Mouse (Mus musculus): ENCODE results near the gene Sync. TPM values are rescaled to one million over a fixed set of nuclear protein-coding genes. Genes with fewer than 3 reads are reported as not detected.

Gene Sync
- polyA plus RNA-seq, 1 experiment, result 0.90 TPM

GRCm38 (mm10) chr4:129320876-129321275 lies 33.5 kb downstream of the Sync start:
- Histone ChIP-seq H3K27ac (ENCODE audit: insufficient read depth, low read length) (no peak overlapping the region), H3K27me3 (ENCODE audit: control insufficient read depth, insufficient read depth, low read length, poor library complexity, severe bottlenecking) (no peaks in the 10 kb centered on the region), H3K36me3 (ENCODE audit: control insufficient read depth, insufficient read depth, low read length, poor library complexity, severe bottlenecking) (peaks cover 75% of the 10 kb centered on the region), H3K4me3 (ENCODE audit: low read depth, low read length) (no peak overlapping the region), H3K9ac (ENCODE audit: low read depth, poor library complexity, severe bottlenecking) (no peak overlapping the region), H3K9me3 (replicated peaks; ENCODE audit: control insufficient read depth, insufficient read depth, low read length, poor library complexity, severe bottlenecking) (no peaks in the 10 kb centered on the region), H3K4me1 (ENCODE audit: control insufficient read depth, insufficient read depth, low read length) (no peaks in the 10 kb centered on the region)
- TF ChIP-seq CTCF (IDR thresholded peaks at IDR 0.05; ENCODE audit: low read depth, low read length), result no peak
- no peak for TF ChIP-seq EP300 (IDR thresholded peaks at IDR 0.05; ENCODE audit: insufficient read depth, low read depth, low read length)

- Histone ChIP-seq H3K4me3 (ENCODE audit: low read depth, low read length) (no peak overlapping the region), H3K36me3 (ENCODE audit: control insufficient read depth, insufficient read depth, low read length, poor library complexity, severe bottlenecking) (peaks cover 72% of the 10 kb centered on the region)
- TF ChIP-seq CTCF (IDR thresholded peaks at IDR 0.05; ENCODE audit: low read depth, low read length) (no peak), POLR2A (IDR thresholded peaks at IDR 0.05; ENCODE audit: insufficient read depth, low read length) (no peak), EP300 (IDR thresholded peaks at IDR 0.05; ENCODE audit: insufficient read depth, low read depth, low read length) (no peak)
Observed at GRCm38 (mm10) chr4:129322042-129322441, 34.6 kb downstream of the Sync start.

GRCm38 (mm10) chr4:129323491-129323890 lies 36.1 kb downstream of the Sync start:
- Histone ChIP-seq H3K9ac (ENCODE audit: low read depth, poor library complexity, severe bottlenecking) (no peak overlapping the region), H3K27me3 (ENCODE audit: control insufficient read depth, insufficient read depth, low read length, poor library complexity, severe bottlenecking) (no peaks in the 10 kb centered on the region), H3K4me3 (ENCODE audit: low read depth, low read length) (no peak overlapping the region), H3K4me1 (ENCODE audit: control insufficient read depth, insufficient read depth, low read length) (peaks cover 2% of the 10 kb centered on the region), H3K27ac (ENCODE audit: insufficient read depth, low read length) (no peak overlapping the region), H3K9me3 (replicated peaks; ENCODE audit: control insufficient read depth, insufficient read depth, low read length, poor library complexity, severe bottlenecking) (no peaks in the 10 kb centered on the region), H3K36me3 (ENCODE audit: control insufficient read depth, insufficient read depth, low read length, poor library complexity, severe bottlenecking) (peaks cover 72% of the 10 kb centered on the region)
- TF ChIP-seq CTCF (IDR thresholded peaks at IDR 0.05; ENCODE audit: low read depth, low read length) (no peak), EP300 (IDR thresholded peaks at IDR 0.05; ENCODE audit: insufficient read depth, low read depth, low read length) (no peak), POLR2A (IDR thresholded peaks at IDR 0.05; ENCODE audit: insufficient read depth, low read length) (no peak)

More at GRCm38 (mm10) chr4:129322042-129322441, 34.6 kb downstream of the Sync start:
- no peak overlapping the region for H3K9ac ChIP-seq (ENCODE audit: low read depth, poor library complexity, severe bottlenecking)
- no peaks in the 10 kb centered on the region for H3K9me3 ChIP-seq (replicated peaks; ENCODE audit: control insufficient read depth, insufficient read depth, low read length, poor library complexity, severe bottlenecking)
- H3K27me3 ChIP-seq (ENCODE audit: control insufficient read depth, insufficient read depth, low read length, poor library complexity, severe bottlenecking), result no peaks in the 10 kb centered on the region
- H3K27ac ChIP-seq (ENCODE audit: insufficient read depth, low read length), result no peak overlapping the region; the same call in 1 of the 2 replicates
- no peaks in the 10 kb centered on the region for H3K4me1 ChIP-seq (ENCODE audit: control insufficient read depth, insufficient read depth, low read length)

GRCm38 (mm10) chr4:129324756-129325155 lies 37.3 kb downstream of the Sync start:
- TF ChIP-seq POLR2A (IDR thresholded peaks at IDR 0.05; ENCODE audit: insufficient read depth, low read length), result no peak
- no peak for TF ChIP-seq EP300 (IDR thresholded peaks at IDR 0.05; ENCODE audit: insufficient read depth, low read depth, low read length)
- no peak for TF ChIP-seq CTCF (IDR thresholded peaks at IDR 0.05; ENCODE audit: low read depth, low read length)
- H3K4me3 ChIP-seq (ENCODE audit: low read depth, low read length), result no peak overlapping the region
- H3K9ac ChIP-seq (ENCODE audit: low read depth, poor library complexity, severe bottlenecking), result no peak overlapping the region
- no peaks in the 10 kb centered on the region for H3K9me3 ChIP-seq (replicated peaks; ENCODE audit: control insufficient read depth, insufficient read depth, low read length, poor library complexity, severe bottlenecking)
- peaks cover 2% of the 10 kb centered on the region for H3K4me1 ChIP-seq (ENCODE audit: control insufficient read depth, insufficient read depth, low read length)
- peaks cover 71% of the 10 kb centered on the region for H3K36me3 ChIP-seq (ENCODE audit: control insufficient read depth, insufficient read depth, low read length, poor library complexity, severe bottlenecking)
- no peak overlapping the region for H3K27ac ChIP-seq (ENCODE audit: insufficient read depth, low read length)
- no peaks in the 10 kb centered on the region for H3K27me3 ChIP-seq (ENCODE audit: control insufficient read depth, insufficient read depth, low read length, poor library complexity, severe bottlenecking)

- Histone ChIP-seq H3K4me3 (ENCODE audit: low read depth, low read length) (no peak overlapping the region), H3K36me3 (ENCODE audit: control insufficient read depth, insufficient read depth, low read length, poor library complexity, severe bottlenecking) (peaks cover 70% of the 10 kb centered on the region), H3K9me3 (replicated peaks; ENCODE audit: control insufficient read depth, insufficient read depth, low read length, poor library complexity, severe bottlenecking) (no peaks in the 10 kb centered on the region)
Observed at GRCm38 (mm10) chr4:129326191-129326590, 38.8 kb downstream of the Sync start.

GRCm38 (mm10) chr4:129332846-129333245 lies 45.4 kb downstream of the Sync start:
- H3K9me3 ChIP-seq (replicated peaks; ENCODE audit: control insufficient read depth, insufficient read depth, low read length, poor library complexity, severe bottlenecking), result no peaks in the 10 kb centered on the region
- no peaks in the 10 kb centered on the region for H3K4me1 ChIP-seq (ENCODE audit: control insufficient read depth, insufficient read depth, low read length)
- H3K27ac ChIP-seq (ENCODE audit: insufficient read depth, low read length), result no peak overlapping the region
- H3K27me3 ChIP-seq (ENCODE audit: control insufficient read depth, insufficient read depth, low read length, poor library complexity, severe bottlenecking), result no peaks in the 10 kb centered on the region
- H3K36me3 ChIP-seq (ENCODE audit: control insufficient read depth, insufficient read depth, low read length, poor library complexity, severe bottlenecking), result peaks cover 55% of the 10 kb centered on the region
- no peak for TF ChIP-seq POLR2A (IDR thresholded peaks at IDR 0.05; ENCODE audit: insufficient read depth, low read length)
- no peak for TF ChIP-seq CTCF (IDR thresholded peaks at IDR 0.05; ENCODE audit: low read depth, low read length)
- TF ChIP-seq EP300 (IDR thresholded peaks at IDR 0.05; ENCODE audit: insufficient read depth, low read depth, low read length), result no peak
- no peak overlapping the region for H3K4me3 ChIP-seq (ENCODE audit: low read depth, low read length)
- peak overlapping the region; percentile 43; the same call in 1 of the 2 replicates for H3K9ac ChIP-seq (ENCODE audit: low read depth, poor library complexity, severe bottlenecking)

More at GRCm38 (mm10) chr4:129326191-129326590, 38.8 kb downstream of the Sync start:
- Histone ChIP-seq H3K27ac (ENCODE audit: insufficient read depth, low read length) (peak overlapping the region; percentile 41), H3K9ac (ENCODE audit: low read depth, poor library complexity, severe bottlenecking) (no peak overlapping the region), H3K27me3 (ENCODE audit: control insufficient read depth, insufficient read depth, low read length, poor library complexity, severe bottlenecking) (no peaks in the 10 kb centered on the region), H3K4me1 (ENCODE audit: control insufficient read depth, insufficient read depth, low read length) (peaks cover 2% of the 10 kb centered on the region)
- no peak for TF ChIP-seq POLR2A (IDR thresholded peaks at IDR 0.05; ENCODE audit: insufficient read depth, low read length)
- no peak for TF ChIP-seq CTCF (IDR thresholded peaks at IDR 0.05; ENCODE audit: low read depth, low read length)
- TF ChIP-seq EP300 (IDR thresholded peaks at IDR 0.05; ENCODE audit: insufficient read depth, low read depth, low read length), result no peak
